Mouse (Mus musculus) hindbrain, postnatal 0 days (tissue): ENCODE data around the gene 4933434E20Rik. TPM values are rescaled to one million over a fixed set of nuclear protein-coding genes. Genes with fewer than 3 reads are reported as not detected.

Source experiments
- ATAC-seq: fragments of 200-750 bp; cut with Nextera tagmentation; 2 replicates; pipeline ENCODE4 v1.8.0; 2017; ENCODE audit warnings: mild to moderate bottlenecking, moderate TSS enrichment, moderate library complexity
- DNase-seq: peaks from one replicate; pipeline ENCODE4 v3.0.0-alpha.2; 2015; ENCODE audit warnings: low spot score
- H3K27ac ChIP-seq: fragments of 300-500 bp; sonication (generic); 2 replicates; pipeline ENCODE4 v1.5.1; 2014; ENCODE audit warnings: mild to moderate bottlenecking
- H3K27me3 ChIP-seq: fragments of 300-500 bp; sonication (generic); 2 replicates; pipeline ENCODE4 v1.6.1; 2014; ENCODE audit warnings: low read length, mixed read lengths; ENCODE audit not compliant: insufficient read depth
- H3K36me3 ChIP-seq: fragments of 300-500 bp; sonication (generic); 2 replicates; pipeline ENCODE4 v1.6.1; 2014; ENCODE audit warnings: low read length, mixed read lengths; ENCODE audit not compliant: insufficient read depth
- H3K4me1 ChIP-seq: fragments of 300-500 bp; sonication (generic); 2 replicates; pipeline ENCODE4 v1.6.1; 2014; ENCODE audit warnings: antibody characterized with exemption, low read length, mixed read lengths; ENCODE audit not compliant: insufficient read depth
- H3K4me2 ChIP-seq: fragments of 300-500 bp; sonication (generic); 2 replicates; pipeline ENCODE4 v1.6.1; 2014; ENCODE audit warnings: low read depth, mild to moderate bottlenecking, low read length, moderate library complexity, mixed read lengths
- H3K4me3 ChIP-seq: fragments of 300-500 bp; sonication (generic); 2 replicates; pipeline ENCODE4 v1.5.1; 2014; ENCODE audit warnings: low read length
- H3K9ac ChIP-seq: fragments of 300-500 bp; sonication (generic); replicated peaks from 2 replicates; pipeline ENCODE4 v1.6.1; 2014; ENCODE audit warnings: mild to moderate bottlenecking, low read length, moderate library complexity, mixed read lengths
- H3K9me3 ChIP-seq: fragments of 300-500 bp; sonication (generic); 2 replicates; pipeline ENCODE4 v1.6.1; 2016; ENCODE audit warnings: low read length, mixed read lengths
- CTCF ChIP-seq: IDR thresholded peaks from 2 replicates; pipeline ENCODE4 v1.5.1; 2016; ENCODE audit warnings: antibody characterized with exemption, control low read depth, low read depth
- WGBS: fragments of 180-500 bp; shearing (Covaris S2); extraction: QIAGEN DNeasy Blood & Tissue Kit; methylation state at CpG from one replicate; pipeline ENCODE4 v1.1.7; 2014; 5-methylcytosine and 5-hydroxymethylcytosine counted together
- polyA plus RNA-seq: library from polyadenylated mRNA; unstranded; fragments of >200 nt; fragmentation: Nextera tagmentation; extraction: Ambion mirVana; gene quantifications from 2 replicates; pipeline ENCODE4 v1.2.1, GENCODE M21; 2015
- total RNA-seq: library from RNA; depleted of rRNA; stranded (reverse); fragments of >200 nt; gene quantifications from 2 replicates; pipeline ENCODE4 v1.2.3, GENCODE M21; 2014

Gene 4933434E20Rik
- total and polyA plus RNA-seq, 2 experiments from 2014 or later, result 110 to 228 TPM

GRCm38 (mm10) chr3:90049691-90050090, 1.7 kb upstream of the 4933434E20Rik start:
- 58% methylated on average over 3 of the region's 3 CpGs for WGBS
- no peaks in the 10 kb centered on the region for H3K27me3 ChIP-seq
- H3K27ac ChIP-seq, result no peak overlapping the region
- H3K4me2 ChIP-seq, result no peak overlapping the region
- H3K9ac ChIP-seq, result no peak overlapping the region
- no peaks in the 10 kb centered on the region for H3K9me3 ChIP-seq
- no peak for TF ChIP-seq CTCF
- no peak for ATAC-seq
- peaks cover 9% of the 10 kb centered on the region; the same call in 1 of the 2 replicates for H3K36me3 ChIP-seq
- no peak overlapping the region for H3K4me3 ChIP-seq
- peaks cover 16% of the 10 kb centered on the region for H3K4me1 ChIP-seq
- no peak for DNase-seq

- Histone ChIP-seq H3K9me3 (no peaks in the 10 kb centered on the region), H3K27me3 (no peaks in the 10 kb centered on the region), H3K27ac (peak within 1 kb of the TSS; percentile 91), H3K36me3 (peaks cover 19% of the 10 kb centered on the region; the same call in 1 of the 2 replicates), H3K4me1 (peaks cover 16% of the 10 kb centered on the region), H3K4me3 (peak within 1 kb of the TSS; percentile 70), H3K9ac (peak within 1 kb of the TSS; percentile 96), H3K4me2 (peak within 1 kb of the TSS; percentile 73)
- DNase-seq, result peak; percentile 99
- TF ChIP-seq CTCF, result peak; percentile 47
- 1% methylated on average over 71 of the region's 81 CpGs for WGBS
- ATAC-seq, result peak; percentile 95
These were observed 1.2 kb downstream of the 4933434E20Rik start, which contains the start of gene Ubap2l for GRCm38 (mm10) chr3:90052351-90053241. Gene Ubap2l, minus strand, starts transcription at chr3:90052628.

- H3K27me3 ChIP-seq, result no peaks in the 10 kb centered on the region
- no peak for TF ChIP-seq CTCF
- H3K9ac ChIP-seq, result no peak overlapping the region
- no peaks in the 10 kb centered on the region for H3K9me3 ChIP-seq
- ATAC-seq (no peak), DNase-seq (no peak)
- H3K27ac ChIP-seq, result no peak overlapping the region
- H3K4me1 ChIP-seq, result no peaks in the 10 kb centered on the region
- H3K4me3 ChIP-seq, result no peak overlapping the region
- 90% methylated on average over 6 of the region's 6 CpGs for WGBS
- peaks cover 32% of the 10 kb centered on the region for H3K36me3 ChIP-seq
- no peak overlapping the region for H3K4me2 ChIP-seq
These were observed 10.1 kb downstream of the 4933434E20Rik start for GRCm38 (mm10) chr3:90061549-90061948.

- H3K4me1 ChIP-seq, result no peaks in the 10 kb centered on the region
- H3K4me2 ChIP-seq, result no peak overlapping the region
- H3K27ac ChIP-seq, result no peak overlapping the region
- no peak for TF ChIP-seq CTCF
- H3K4me3 ChIP-seq, result no peak overlapping the region
- DNase-seq (peak; percentile 22), ATAC-seq (no peak)
- no peak overlapping the region for H3K9ac ChIP-seq
- WGBS, result 47% methylated on average over 2 of the region's 2 CpGs
- no peaks in the 10 kb centered on the region for H3K27me3 ChIP-seq
- H3K9me3 ChIP-seq, result no peaks in the 10 kb centered on the region
- H3K36me3 ChIP-seq, result peaks cover 22% of the 10 kb centered on the region
These were observed 11.1 kb downstream of the 4933434E20Rik start for GRCm38 (mm10) chr3:90062539-90062938.

GRCm38 (mm10) chr3:90064383-90064782, 12.9 kb downstream of the 4933434E20Rik start:
- Histone ChIP-seq H3K27ac (no peak overlapping the region), H3K4me2 (no peak overlapping the region), H3K4me1 (no peaks in the 10 kb centered on the region), H3K9ac (no peak overlapping the region), H3K36me3 (peaks cover 21% of the 10 kb centered on the region), H3K4me3 (no peak overlapping the region), H3K27me3 (no peaks in the 10 kb centered on the region), H3K9me3 (no peaks in the 10 kb centered on the region)
- 82% methylated on average over 3 of the region's 3 CpGs for WGBS
- no peak for DNase-seq
- peak; percentile 35; the same call in 1 of the 2 replicates for ATAC-seq
- TF ChIP-seq CTCF, result no peak

GRCm38 (mm10) chr3:90065553-90065952, 14.1 kb downstream of the 4933434E20Rik start:
- no peak overlapping the region; the same call in 1 of the 2 replicates for H3K27ac ChIP-seq
- H3K9me3 ChIP-seq, result no peaks in the 10 kb centered on the region
- no peak overlapping the region for H3K9ac ChIP-seq
- H3K4me2 ChIP-seq, result no peak overlapping the region
- ATAC-seq (no peak), DNase-seq (peak; percentile 42)
- no peaks in the 10 kb centered on the region for H3K27me3 ChIP-seq
- no peaks in the 10 kb centered on the region for H3K4me1 ChIP-seq
- H3K36me3 ChIP-seq, result peaks cover 20% of the 10 kb centered on the region
- WGBS, result 62% methylated on average over 3 of the region's 3 CpGs
- H3K4me3 ChIP-seq, result no peak overlapping the region
- TF ChIP-seq CTCF, result peak; percentile 80

GRCm38 (mm10) chr3:90067851-90068250, 16.4 kb downstream of the 4933434E20Rik start:
- Histone ChIP-seq H3K27me3 (no peaks in the 10 kb centered on the region), H3K9me3 (no peaks in the 10 kb centered on the region), H3K4me2 (no peak overlapping the region), H3K36me3 (peaks cover 8% of the 10 kb centered on the region; the same call in 1 of the 2 replicates), H3K9ac (no peak overlapping the region), H3K4me1 (no peaks in the 10 kb centered on the region), H3K4me3 (no peak overlapping the region), H3K27ac (no peak overlapping the region)
- WGBS, result 81% methylated on average over 4 of the region's 4 CpGs
- ATAC-seq (no peak), DNase-seq (no peak)
- no peak for TF ChIP-seq CTCF
